Mouse (Mus musculus) liver, embryonic 14.5 days (tissue): ENCODE measurements at regions not wholly inside any gene's neighbourhood (a gene's known extent, or its start where the extent isn't known, plus 50 kb on each side); places are given as distances from the start of the nearest gene placed in this dataset.

Experiments used
- CTCF ChIP-seq: IDR thresholded peaks from 2 replicates; pipeline ENCODE4 v1.5.1; 2016; ENCODE audit warnings: antibody characterized with exemption, low read depth, control low read depth
- EP300 ChIP-seq: IDR thresholded peaks from 2 replicates; pipeline ENCODE4 v1.6.1; 2016; ENCODE audit warnings: antibody characterized with exemption, low read depth

DNA sequence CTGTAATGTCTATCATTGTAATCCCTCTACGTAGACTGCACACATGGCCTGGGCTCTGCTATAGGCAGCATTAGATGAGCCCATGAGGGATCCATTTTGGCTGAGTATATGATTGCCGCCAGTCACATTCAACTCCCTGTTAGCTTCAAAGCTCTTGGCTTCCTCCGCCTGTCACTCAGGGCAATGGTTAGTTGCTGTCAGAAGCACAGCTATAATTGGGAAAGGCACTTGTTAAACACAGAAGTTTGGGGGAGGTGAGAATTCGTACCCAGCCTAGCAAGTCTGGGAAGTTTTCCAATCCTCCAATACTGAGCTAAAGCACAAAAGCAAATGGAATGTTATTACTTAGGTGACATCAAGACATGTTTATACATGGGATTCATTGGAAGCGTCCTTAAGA is 627.7 kb upstream of the Fam92a start:
- no peak for TF ChIP-seq CTCF
- TF ChIP-seq EP300 = no peak
